Mouse (Mus musculus) C2C12 (cell line): ENCODE measurements around the gene Psenen.

Experiments
- CEBPB ChIP-seq: IDR thresholded peaks from one replicate; pipeline ENCODE4 v1.6.1; 2011; ENCODE audit warnings: low read depth, mild to moderate bottlenecking, control low read depth, moderate library complexity
- CTCF ChIP-seq: IDR thresholded peaks from one replicate; pipeline ENCODE4 v1.5.1; 2011; ENCODE audit not compliant: control insufficient read depth, insufficient read depth, insufficient read length
- MAX ChIP-seq: IDR thresholded peaks from one replicate; pipeline ENCODE4 v1.6.1; 2011; ENCODE audit warnings: mild to moderate bottlenecking, control low read depth
- MYOD1 ChIP-seq: IDR thresholded peaks from one replicate; pipeline ENCODE4 v1.6.1; 2011; ENCODE audit warnings: low read depth; ENCODE audit not compliant: control insufficient read depth, insufficient read length
- MYOG ChIP-seq: IDR thresholded peaks from one replicate; pipeline ENCODE4 v1.6.1; 2011; ENCODE audit not compliant: control insufficient read depth, insufficient read length; ENCODE audit errors: extremely low read depth
- USF1 ChIP-seq: IDR thresholded peaks from one replicate; pipeline ENCODE4 v1.6.1; 2011; ENCODE audit warnings: low read depth, mild to moderate bottlenecking, control low read depth, moderate library complexity

DNA sequence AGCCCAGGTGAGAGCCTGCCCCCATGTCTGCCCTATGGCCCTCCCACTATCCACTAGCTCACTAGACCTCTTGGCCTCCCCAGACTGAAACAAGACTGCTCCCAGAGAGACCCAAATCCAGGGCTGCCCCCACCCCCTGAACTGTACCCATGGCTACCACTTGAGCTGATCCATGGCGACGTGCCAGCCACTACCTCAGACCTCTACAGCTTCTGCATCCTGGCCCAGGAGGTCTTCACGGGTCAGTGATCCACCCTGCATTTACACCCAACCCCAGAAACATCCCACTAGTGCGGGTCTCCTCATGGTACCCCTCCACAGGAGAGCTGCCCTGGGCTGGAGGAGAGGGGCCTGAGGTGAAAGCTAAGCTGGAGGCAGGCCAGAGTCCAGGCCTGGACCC is 43.0 kb downstream of the Psenen start:
- TF ChIP-seq CTCF (no peak), CEBPB (no peak), MYOD1 (no peak), MYOG (no peak), USF1 (no peak), MAX (no peak)
